Mouse (Mus musculus): Measurements from ENCODE around the gene Calhm6.

DNA sequence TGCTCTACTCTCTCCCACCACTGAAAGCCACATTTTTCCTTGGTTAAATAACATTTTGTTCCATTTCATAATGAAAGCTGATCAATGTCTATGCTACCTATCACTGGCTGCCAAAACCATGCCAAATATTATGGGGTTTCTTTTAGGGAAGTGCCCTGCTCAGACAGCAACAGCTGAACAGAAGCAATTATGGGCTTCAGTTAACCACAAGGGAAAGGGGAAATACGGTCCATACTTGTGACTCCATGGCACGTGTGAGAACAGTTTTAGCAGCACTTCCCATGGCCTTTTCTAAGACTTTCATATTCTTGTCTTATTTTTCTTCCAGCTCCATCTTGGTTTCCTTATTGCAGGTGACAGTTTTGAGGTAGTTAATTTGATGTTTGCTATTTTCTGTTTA lies 3.6 kb upstream of the Calhm6 start:
- TF ChIP-seq CTCF (IDR thresholded peaks at IDR 0.05; ENCODE audit: borderline replicate concordance, insufficient read depth, low read length) = no peak
- no peak for TF ChIP-seq POLR2A (IDR thresholded peaks at IDR 0.05; ENCODE audit: low read depth, low read length)

Data from embryonic fibroblast, embryonic 13.5 days (primary cell).